Mouse (Mus musculus) adrenal gland, adult 18-20 months (tissue): Measurements from ENCODE around the gene Lysmd4. TPM values are rescaled to one million over a fixed set of nuclear protein-coding genes. Genes with fewer than 3 reads are reported as not detected.

Experiments used
- DNase-seq, 2 experiments: peaks; one replicate each; pipeline ENCODE4 v3.0.0; 2021 to 2022; ENCODE audit warnings: low spot score in 2 of 2
- total RNA-seq, 2 experiments: library from RNA; stranded (reverse); gene quantifications; 1 replicate in 1 of 2; 2 replicates in 1 of 2; pipeline ENCODE4 v1.2.3; 2021

Gene Lysmd4
- total RNA-seq, 2 experiments from 2014 or later: 9.2 to 10.5 TPM

DNA sequence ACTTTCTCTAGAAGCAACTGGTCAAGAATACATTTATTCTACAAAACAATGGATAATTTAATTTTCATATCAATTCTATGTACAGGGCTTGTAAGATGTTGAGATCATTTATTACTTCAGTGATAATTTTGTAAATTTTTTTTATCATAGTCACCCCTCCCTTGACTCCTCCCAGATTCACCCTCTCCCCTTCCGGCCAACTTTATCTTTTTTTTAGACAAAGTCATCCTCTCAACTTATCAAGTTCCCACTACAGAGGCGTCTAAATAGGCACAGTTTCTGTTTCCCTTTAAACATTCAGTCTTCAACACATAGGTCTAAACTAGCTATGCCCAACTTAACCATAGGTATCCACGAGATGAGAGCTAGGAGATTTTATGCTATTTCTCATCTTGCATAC, 90.9 kb downstream of the Lysmd4 start:
- no peak for DNase-seq

DNA sequence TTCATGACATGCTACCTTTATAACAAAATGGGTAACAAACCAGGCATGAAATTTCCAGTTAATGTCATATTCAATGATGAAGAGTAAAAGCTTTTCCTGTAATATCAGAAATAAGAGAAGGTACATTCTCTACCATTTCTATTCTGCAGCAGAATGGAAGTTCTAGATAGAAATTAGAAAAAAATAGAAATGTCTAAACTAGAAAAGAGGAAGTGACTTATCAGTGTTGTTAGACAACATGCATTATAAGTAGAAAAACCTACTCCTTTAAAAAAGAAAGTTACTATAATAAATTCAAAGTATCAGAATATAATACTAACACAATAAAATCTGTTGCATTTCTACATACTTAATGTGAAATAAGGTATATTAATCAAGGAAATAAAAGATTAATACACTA, 96.4 kb downstream of the Lysmd4 start:
- DNase-seq: no peak

DNA sequence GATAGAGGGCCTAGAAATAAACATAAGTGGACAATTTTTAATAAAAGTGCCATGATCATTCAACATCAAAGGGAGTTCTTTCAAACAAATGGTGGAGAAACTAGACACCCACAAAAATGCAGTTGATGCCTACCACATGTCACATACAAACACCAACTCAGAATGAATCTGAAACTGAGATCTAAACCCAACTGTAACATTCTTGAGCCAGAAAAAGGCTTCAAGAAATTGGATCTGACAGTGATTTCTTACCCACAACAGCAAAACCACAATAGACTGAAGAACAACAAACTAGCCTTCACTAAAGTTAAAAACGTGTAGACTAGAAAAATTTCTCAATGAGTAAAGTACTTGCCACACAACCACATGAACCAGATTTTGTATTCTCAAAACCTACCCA, 98.0 kb downstream of the Lysmd4 start:
- DNase-seq: no peak

DNA sequence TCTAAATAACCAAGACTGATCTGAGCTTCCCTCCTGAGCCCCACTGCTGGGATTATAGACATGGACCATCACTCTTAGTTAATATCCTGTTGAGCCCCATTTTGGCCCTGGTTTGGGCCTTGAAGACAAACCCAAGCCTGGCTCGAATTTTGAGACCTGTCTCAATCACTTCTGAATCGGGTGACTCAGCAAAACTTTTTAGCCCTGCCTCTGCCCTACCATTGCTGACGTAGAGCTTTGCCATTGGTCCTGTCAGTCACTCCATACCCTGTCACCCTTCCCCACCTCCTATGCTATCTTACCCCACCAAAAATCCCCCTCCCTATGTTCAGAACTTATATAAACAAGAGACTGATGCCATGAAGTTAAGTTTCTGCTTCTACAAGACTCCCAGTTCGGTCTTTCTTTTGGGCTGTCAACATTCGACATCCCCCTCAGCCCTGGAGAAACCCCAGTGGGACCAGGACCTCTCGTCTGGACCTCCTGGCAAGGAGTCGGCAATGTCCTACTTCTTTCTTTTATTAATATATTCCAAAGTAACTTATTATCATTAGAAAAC, 119.8 kb downstream of the Lysmd4 start:
- no peak for DNase-seq

DNA sequence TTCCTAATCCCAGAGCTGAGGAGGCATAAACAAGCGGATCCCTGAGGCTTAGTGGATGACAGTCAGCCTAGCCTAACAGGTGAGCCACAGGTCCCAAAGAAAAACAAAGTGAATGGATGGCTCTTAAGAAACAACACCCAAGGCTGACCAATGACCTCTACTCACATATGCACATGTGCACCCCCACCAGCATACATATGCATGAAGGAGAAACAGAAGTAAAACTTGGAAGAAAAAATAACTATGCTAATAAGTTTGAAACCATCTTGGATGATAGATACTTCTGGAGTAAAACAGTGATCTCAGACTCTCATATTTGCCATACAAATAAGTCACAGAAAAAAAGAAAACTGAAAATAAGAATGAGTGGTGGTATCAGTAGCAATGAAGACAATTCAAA, 122.1 kb downstream of the Lysmd4 start:
- no peak for DNase-seq

DNA sequence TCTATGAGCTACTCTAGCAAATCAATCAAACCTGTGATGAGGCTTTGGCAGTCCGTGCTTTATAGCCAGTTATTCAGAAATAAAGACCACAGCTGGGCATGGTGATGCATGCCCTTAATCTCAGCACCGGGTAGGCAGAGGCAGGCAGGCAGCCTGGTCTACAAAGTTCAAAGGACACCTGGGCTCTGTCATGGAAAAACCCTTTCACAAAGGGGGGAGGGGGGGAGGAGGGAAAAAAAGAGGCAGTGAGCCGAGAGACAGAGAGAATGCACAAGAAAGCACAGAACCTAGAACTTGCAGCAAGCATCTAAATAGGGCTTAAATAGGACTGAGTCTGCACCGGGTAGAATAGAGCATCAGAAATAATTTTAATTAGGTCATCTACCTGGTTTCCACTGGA, 130.6 kb downstream of the Lysmd4 start:
- DNase-seq: no peak

DNA sequence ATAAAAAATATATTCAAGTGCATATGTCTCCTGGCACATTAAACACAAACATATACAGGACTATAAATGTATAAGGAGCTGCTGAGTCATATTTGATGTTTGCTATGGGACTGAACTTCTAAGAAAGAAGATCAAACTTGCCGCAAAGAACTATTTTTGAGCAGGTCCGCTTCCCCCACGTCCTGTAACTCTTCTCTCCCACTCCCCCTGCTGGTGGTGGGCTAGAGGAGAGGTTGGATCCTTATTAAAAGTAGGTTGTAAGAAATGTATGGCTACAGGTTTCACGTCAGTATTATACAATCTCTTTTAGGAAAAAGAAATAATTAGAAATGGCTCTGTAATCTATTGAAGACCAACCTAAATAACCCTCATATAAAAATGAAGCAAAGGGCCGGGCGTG, 131.3 kb downstream of the Lysmd4 start:
- DNase-seq: no peak

DNA sequence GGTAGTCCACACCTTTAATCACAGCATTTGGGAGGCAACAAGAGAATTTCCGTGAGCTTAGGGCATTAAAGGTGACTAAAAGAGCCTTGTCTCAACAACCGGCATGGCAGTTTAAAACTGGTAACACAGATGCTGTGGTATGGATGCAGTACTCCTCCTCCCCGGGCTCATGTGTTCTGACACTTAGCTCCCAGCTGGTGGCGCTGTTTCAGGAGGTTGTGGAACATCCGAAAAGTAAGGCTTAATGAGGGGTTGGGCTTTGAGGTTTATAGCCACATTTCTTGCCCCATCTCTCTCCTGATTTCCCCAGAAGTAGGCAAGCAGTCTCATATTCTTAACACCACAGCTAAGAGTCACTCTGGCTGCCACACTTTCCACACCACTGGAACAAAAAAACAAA, 133.5 kb downstream of the Lysmd4 start:
- no peak for DNase-seq

Other genes starting within 250 kb of the Lysmd4 start
- 10 to 100 TPM; 45.7 to 57.1 TPM for gene Mef2a, start 150.3 kb downstream of the Lysmd4 start, total RNA-seq